Mouse (Mus musculus) embryonic facial prominence, embryonic 14.5 days (tissue): ENCODE data around the gene 1810043G02Rik. TPM values are rescaled to one million over a fixed set of nuclear protein-coding genes. Genes with fewer than 3 reads are reported as not detected.

ENCODE experiments used
- ATAC-seq: fragments of 200-750 bp; cut with Nextera tagmentation; 2 replicates; pipeline ENCODE4 v1.8.0; 2017; ENCODE audit warnings: low read depth, moderate number of reproducible peaks, moderate TSS enrichment
- DNase-seq: peaks from one replicate; pipeline ENCODE4 v3.0.0-alpha.2; 2015; ENCODE audit warnings: low spot score
- H3K27ac ChIP-seq: fragments of 300-500 bp; sonication (generic); replicated peaks from 2 replicates; pipeline ENCODE4 v1.5.1; 2014; ENCODE audit warnings: low read depth, mild to moderate bottlenecking, low read length, moderate library complexity
- H3K27me3 ChIP-seq: fragments of 300-500 bp; sonication (generic); replicated peaks from 2 replicates; pipeline ENCODE4 v1.6.1; 2014; ENCODE audit warnings: low read length; ENCODE audit not compliant: control insufficient read depth, insufficient read depth
- H3K36me3 ChIP-seq: fragments of 300-500 bp; sonication (generic); 2 replicates; pipeline ENCODE4 v1.6.1; 2014; ENCODE audit warnings: low read length, mixed read lengths; ENCODE audit not compliant: control insufficient read depth, insufficient read depth
- H3K4me1 ChIP-seq: fragments of 300-500 bp; sonication (generic); 2 replicates; pipeline ENCODE4 v1.6.1; 2014; ENCODE audit warnings: antibody characterized with exemption, low read length; ENCODE audit not compliant: control insufficient read depth, insufficient read depth
- H3K4me2 ChIP-seq: fragments of 300-500 bp; sonication (generic); 2 replicates; pipeline ENCODE4 v1.6.1; 2014; ENCODE audit warnings: low read depth, mild to moderate bottlenecking, low read length, moderate library complexity, mixed read lengths
- H3K4me3 ChIP-seq: fragments of 300-500 bp; sonication (generic); 2 replicates; pipeline ENCODE4 v1.5.1; 2014; ENCODE audit warnings: low read depth, mild to moderate bottlenecking, low read length
- H3K9ac ChIP-seq: fragments of 300-500 bp; sonication (generic); 2 replicates; pipeline ENCODE4 v1.6.1; 2014; ENCODE audit warnings: low read depth, mild to moderate bottlenecking, low read length, moderate library complexity, mixed read lengths
- H3K9me3 ChIP-seq: fragments of 300-500 bp; sonication (generic); 2 replicates; pipeline ENCODE4 v1.6.1; 2016; ENCODE audit warnings: low read length; ENCODE audit not compliant: control insufficient read depth
- WGBS: fragments of 180-500 bp; shearing (Covaris S2); extraction: QIAGEN DNeasy Blood & Tissue Kit; methylation state at CpG from one replicate; pipeline ENCODE4 v1.1.7; 2014; 5-methylcytosine and 5-hydroxymethylcytosine counted together
- polyA plus RNA-seq: library from polyadenylated mRNA; unstranded; fragments of >200 nt; fragmentation: Nextera tagmentation; extraction: Ambion mirVana; gene quantifications from 2 replicates; pipeline ENCODE4 v1.2.1, GENCODE M21; 2014

The 1810043G02Rik gene
- polyA plus RNA-seq, 1 experiment from 2014 or later, result 27.5 TPM

DNA sequence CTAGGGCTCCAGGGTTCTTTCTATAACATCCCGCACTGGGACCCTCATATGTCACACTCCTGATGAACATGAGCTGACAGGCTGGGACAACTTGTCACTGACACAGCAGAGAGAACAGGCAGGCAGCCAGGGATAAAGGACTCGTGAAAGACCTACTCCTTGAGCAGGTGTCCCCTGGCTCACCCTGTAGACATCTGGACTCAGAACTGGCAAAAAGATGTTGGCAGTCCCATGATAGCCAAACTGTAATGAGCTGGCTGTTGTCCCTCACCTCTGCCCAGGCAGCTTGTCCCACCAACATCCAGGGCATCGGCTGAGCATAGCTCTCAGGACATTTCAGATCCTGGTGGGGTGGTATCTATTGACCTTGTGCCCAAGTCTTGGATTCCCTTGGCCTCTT, 17.3 kb downstream of the 1810043G02Rik start:
- DNase-seq (no peak), ATAC-seq (no peak)
- H3K9ac ChIP-seq, result no peak overlapping the region
- 83% methylated on average over 3 of the region's 3 CpGs for WGBS
- H3K27ac ChIP-seq, result no peak overlapping the region
- H3K36me3 ChIP-seq, result peaks cover 96% of the 10 kb centered on the region
- H3K4me2 ChIP-seq, result no peak overlapping the region
- H3K4me1 ChIP-seq, result no peaks in the 10 kb centered on the region
- H3K27me3 ChIP-seq, result no peaks in the 10 kb centered on the region
- no peak overlapping the region for H3K4me3 ChIP-seq
- no peaks in the 10 kb centered on the region for H3K9me3 ChIP-seq

GRCm38 (mm10) chr10:78000200-78000599, 21.9 kb downstream of the 1810043G02Rik start:
- Histone ChIP-seq H3K27ac (no peak overlapping the region), H3K4me3 (no peak overlapping the region), H3K4me1 (no peaks in the 10 kb centered on the region), H3K27me3 (no peaks in the 10 kb centered on the region), H3K36me3 (peaks cover 87% of the 10 kb centered on the region), H3K9ac (no peak overlapping the region), H3K9me3 (no peaks in the 10 kb centered on the region), H3K4me2 (no peak overlapping the region)
- DNase-seq (no peak), ATAC-seq (no peak)
- WGBS, result 89% methylated on average over 5 of the region's 5 CpGs

GRCm38 (mm10) chr10:78001796-78002195, 23.5 kb downstream of the 1810043G02Rik start:
- H3K4me3 ChIP-seq, result no peak overlapping the region
- no peaks in the 10 kb centered on the region for H3K9me3 ChIP-seq
- no peak overlapping the region for H3K9ac ChIP-seq
- peaks cover 74% of the 10 kb centered on the region for H3K36me3 ChIP-seq
- peaks cover 4% of the 10 kb centered on the region; the same call in 1 of the 2 replicates for H3K4me1 ChIP-seq
- WGBS, result 88% methylated on average over 11 of the region's 11 CpGs
- H3K27me3 ChIP-seq, result no peaks in the 10 kb centered on the region
- no peak overlapping the region for H3K4me2 ChIP-seq
- ATAC-seq, result no peak
- no peak overlapping the region for H3K27ac ChIP-seq
- no peak for DNase-seq

DNA sequence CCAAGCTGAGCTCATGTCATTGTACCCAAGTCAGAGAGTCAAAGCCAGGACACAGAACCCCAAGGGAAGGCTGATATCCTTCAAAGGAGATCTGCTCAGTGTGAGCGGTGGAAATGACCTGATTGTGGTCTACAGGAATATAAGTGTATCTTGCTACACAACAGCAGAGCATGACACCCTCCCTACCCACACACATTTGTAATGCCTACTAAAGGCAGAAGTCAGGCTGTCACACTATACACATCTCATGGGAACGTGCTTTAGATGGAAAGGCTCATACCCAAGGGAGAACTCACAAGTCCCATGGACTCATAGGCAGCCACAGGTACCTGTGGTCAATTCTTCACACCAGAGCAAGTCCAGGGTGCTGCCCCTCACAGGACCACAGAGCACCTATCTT, 24.0 kb downstream of the 1810043G02Rik start:
- no peak overlapping the region for H3K9ac ChIP-seq
- 97% methylated on average over 2 of the region's 2 CpGs for WGBS

DNA sequence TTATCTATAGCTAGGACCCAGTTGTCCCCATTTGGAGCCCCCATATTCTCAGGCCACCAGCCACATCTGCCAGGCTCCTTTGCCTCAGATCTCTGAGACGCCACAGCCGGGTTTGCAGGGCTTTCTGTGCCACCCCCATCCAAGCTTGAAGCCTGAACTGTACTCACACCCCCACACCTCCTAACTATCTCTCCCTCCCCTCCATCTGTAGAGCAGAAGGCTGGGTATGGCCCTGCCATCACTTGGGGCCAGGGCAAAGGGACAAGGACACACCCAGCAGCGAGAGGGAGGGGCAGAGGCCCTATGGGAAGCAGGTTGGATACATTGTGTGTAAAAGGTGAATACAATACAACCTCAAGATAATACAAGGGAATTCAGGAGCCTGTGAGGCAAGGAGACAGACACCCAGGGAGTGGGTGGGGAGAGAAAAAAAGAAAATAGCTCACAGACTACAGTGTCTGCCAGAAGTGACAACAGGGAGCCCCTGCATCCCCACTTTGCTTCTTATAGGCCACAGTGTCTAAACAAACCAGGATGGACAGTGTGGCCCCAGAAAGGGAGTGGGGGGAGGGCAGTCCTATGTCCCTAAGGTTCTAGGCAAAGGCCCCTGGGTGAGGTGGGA, 26.3 kb downstream of the 1810043G02Rik start:
- Histone ChIP-seq H3K4me3 (no peak overlapping the region), H3K9me3 (no peaks in the 10 kb centered on the region), H3K36me3 (peaks cover 46% of the 10 kb centered on the region), H3K27ac (no peak overlapping the region), H3K9ac (no peak overlapping the region), H3K27me3 (no peaks in the 10 kb centered on the region), H3K4me2 (no peak overlapping the region), H3K4me1 (peaks cover 24% of the 10 kb centered on the region)
- ATAC-seq, result no peak
- WGBS, result 91% methylated on average over 3 of the region's 3 CpGs
- no peak for DNase-seq

More for the DNA sequence above, 24.0 kb downstream of the 1810043G02Rik start:
- H3K36me3 ChIP-seq, result peaks cover 69% of the 10 kb centered on the region
- H3K27ac ChIP-seq, result no peak overlapping the region
- DNase-seq (no peak), ATAC-seq (no peak)
- no peak overlapping the region for H3K4me3 ChIP-seq
- no peaks in the 10 kb centered on the region for H3K27me3 ChIP-seq
- H3K4me2 ChIP-seq, result no peak overlapping the region
- peaks cover 9% of the 10 kb centered on the region for H3K4me1 ChIP-seq
- H3K9me3 ChIP-seq, result no peaks in the 10 kb centered on the region

- 85% methylated on average over 4 of the region's 4 CpGs for WGBS
- H3K9ac ChIP-seq, result 0 out of 2 replicates have a peak overlapping the region, but pooled peaks have one; percentile 93
- no peak for ATAC-seq
Observed at GRCm38 (mm10) chr10:78005791-78006438, 27.6 kb downstream of the 1810043G02Rik start.

DNA sequence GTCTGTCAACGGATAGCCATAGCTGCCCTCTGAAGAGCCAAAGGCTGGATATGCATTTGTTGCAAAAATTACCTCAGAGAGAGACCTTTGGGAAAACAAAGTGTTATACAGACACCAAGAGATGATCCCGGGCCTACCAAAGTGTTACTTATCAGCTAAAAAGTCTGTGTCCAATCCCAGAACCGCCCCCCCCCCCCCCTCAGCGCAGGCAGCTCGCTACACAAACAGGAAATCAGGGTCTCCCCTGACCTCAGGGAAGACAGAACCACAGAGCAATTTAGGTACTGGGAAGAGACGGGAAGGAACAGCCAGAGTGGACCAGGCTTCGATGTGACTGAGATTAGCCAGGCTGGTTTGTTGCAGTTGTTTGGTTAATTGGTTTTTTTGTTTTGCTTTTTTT, 28.9 kb downstream of the 1810043G02Rik start:
- no peaks in the 10 kb centered on the region for H3K27me3 ChIP-seq
- peak overlapping the region; percentile 93 for H3K9ac ChIP-seq
- no peak overlapping the region for H3K4me3 ChIP-seq
- peaks cover 27% of the 10 kb centered on the region for H3K4me1 ChIP-seq
- 30% methylated on average over 5 of the region's 7 CpGs for WGBS
- peak overlapping the region; percentile 82 for H3K4me2 ChIP-seq
- ATAC-seq (no peak), DNase-seq (no peak)
- no peak overlapping the region; the same call in 1 of the 2 replicates for H3K27ac ChIP-seq
- H3K36me3 ChIP-seq, result peaks cover 21% of the 10 kb centered on the region
- no peaks in the 10 kb centered on the region for H3K9me3 ChIP-seq

More at GRCm38 (mm10) chr10:78005791-78006438, 27.6 kb downstream of the 1810043G02Rik start:
- Histone ChIP-seq H3K4me2 (no peak overlapping the region), H3K4me3 (no peak overlapping the region), H3K9me3 (no peaks in the 10 kb centered on the region), H3K4me1 (peaks cover 27% of the 10 kb centered on the region), H3K27me3 (no peaks in the 10 kb centered on the region), H3K36me3 (peaks cover 33% of the 10 kb centered on the region), H3K27ac (no peak overlapping the region)
- DNase-seq, result no peak

GRCm38 (mm10) chr10:78008169-78008568, 29.8 kb downstream of the 1810043G02Rik start:
- no peak for ATAC-seq
- Histone ChIP-seq H3K27ac (no peak overlapping the region), H3K4me3 (peak overlapping the region; percentile 86), H3K27me3 (no peaks in the 10 kb centered on the region), H3K36me3 (peaks cover 13% of the 10 kb centered on the region; the same call in 1 of the 2 replicates), H3K9me3 (no peaks in the 10 kb centered on the region), H3K9ac (peak overlapping the region; percentile 93), H3K4me1 (peaks cover 27% of the 10 kb centered on the region), H3K4me2 (peak overlapping the region; percentile 82)
- no peak for DNase-seq
- 68% methylated on average over 3 of the region's 3 CpGs for WGBS
